Mouse (Mus musculus): Measurements from ENCODE around the gene Epb42.
"Not testable (repeated sequence)": the region's sequence is repeated elsewhere in the genome, so short reads cannot be mapped to it uniquely, and the experiment has no call there.

The Epb42 gene

GRCm38 (mm10) chr2:121036733-121037341 is at the start of gene Epb42:
TSS of gene Epb42 (minus strand) at chr2:121037072.
- DNase-seq (ENCODE audit: low spot score in 2 of 2) = no peak

- no peak for DNase-seq (ENCODE audit: low spot score in 2 of 2)
These were observed 48.8 kb upstream of the Epb42 start, which contains the start of gene Tgm5 for GRCm38 (mm10) chr2:121085480-121086185. TSS of gene Tgm5 (minus strand) at chr2:121085841.

GRCm38 (mm10) chr2:121082626-121083025 is 45.8 kb upstream of the Epb42 start:
- DNase-seq (ENCODE audit: low spot score in 2 of 2) = no peak

- DNase-seq (ENCODE audit: low spot score in 2 of 2) = no peak
These were observed 37.9 kb upstream of the Epb42 start for GRCm38 (mm10) chr2:121074747-121075146.

- DNase-seq (ENCODE audit: low spot score in 2 of 2) = no peak
These were observed 35.0 kb upstream of the Epb42 start for GRCm38 (mm10) chr2:121071871-121072270.

- no peak for DNase-seq (ENCODE audit: low spot score in 2 of 2)
These were observed 32.6 kb upstream of the Epb42 start for GRCm38 (mm10) chr2:121069506-121069905.

GRCm38 (mm10) chr2:121067116-121067515 is 30.2 kb upstream of the Epb42 start:
- no peak for DNase-seq (ENCODE audit: low spot score in 2 of 2)

GRCm38 (mm10) chr2:121061315-121061714 is 24.4 kb upstream of the Epb42 start:
- no peak for DNase-seq (ENCODE audit: low spot score in 2 of 2)

- DNase-seq (ENCODE audit: low spot score in 2 of 2) = no peak
These were observed 21.1 kb upstream of the Epb42 start for GRCm38 (mm10) chr2:121057997-121058396.

- no peak for DNase-seq (ENCODE audit: low spot score in 2 of 2)
These were observed 19.0 kb upstream of the Epb42 start for GRCm38 (mm10) chr2:121055915-121056314.

- no peak for DNase-seq (ENCODE audit: low spot score in 2 of 2)
These were observed 17.2 kb upstream of the Epb42 start for GRCm38 (mm10) chr2:121054060-121054459.

GRCm38 (mm10) chr2:121052176-121052575 is 15.3 kb upstream of the Epb42 start:
- DNase-seq (ENCODE audit: low spot score in 2 of 2) = no peak

- no peak for DNase-seq (ENCODE audit: low spot score in 2 of 2)
These were observed 8.8 kb upstream of the Epb42 start for GRCm38 (mm10) chr2:121045653-121046052.

- DNase-seq (ENCODE audit: low spot score in 2 of 2) = peak in 1 of 2 experiments; percentile 7
These were observed 4.2 kb upstream of the Epb42 start for GRCm38 (mm10) chr2:121041098-121041497.

GRCm38 (mm10) chr2:121039382-121039781 is 2.5 kb upstream of the Epb42 start:
- no peak for DNase-seq (ENCODE audit: low spot score in 2 of 2)

- not testable (repeated sequence) for DNase-seq (ENCODE audit: low spot score in 2 of 2)
These were observed 2.0 kb upstream of the Epb42 start for GRCm38 (mm10) chr2:121038851-121039250.

- no peak for DNase-seq (ENCODE audit: low spot score in 2 of 2)
These were observed 14.0 kb downstream of the Epb42 start for GRCm38 (mm10) chr2:121022918-121023317.

- DNase-seq (ENCODE audit: low spot score in 2 of 2) = no peak
These were observed 19.7 kb downstream of the Epb42 start for GRCm38 (mm10) chr2:121017151-121017550.

GRCm38 (mm10) chr2:121016226-121016625 is 20.6 kb downstream of the Epb42 start:
- DNase-seq (ENCODE audit: low spot score in 2 of 2) = no peak

GRCm38 (mm10) chr2:121015507-121015906 is 21.4 kb downstream of the Epb42 start:
- DNase-seq (ENCODE audit: low spot score in 2 of 2) = no peak

- DNase-seq (ENCODE audit: low spot score in 2 of 2) = no peak
These were observed 24.2 kb downstream of the Epb42 start for GRCm38 (mm10) chr2:121012676-121013075.

- DNase-seq (ENCODE audit: low spot score in 2 of 2) = no peak
These were observed 27.7 kb downstream of the Epb42 start for GRCm38 (mm10) chr2:121009071-121009677.

GRCm38 (mm10) chr2:121008664-121009007 is 28.2 kb downstream of the Epb42 start:
- no peak for DNase-seq (ENCODE audit: low spot score in 2 of 2)

Data from urinary bladder, adult 18-20 months (tissue).